Mouse (Mus musculus): ENCODE data around the gene Haghl. TPM values are rescaled to one million over a fixed set of nuclear protein-coding genes. Genes with fewer than 3 reads are reported as not detected.
A peak's percentile ranks its signal among the peaks of the same experiment; 100 is the strongest.

The Haghl gene
- total RNA-seq (2018; cell fraction: chromatin; rRNA removed) = 100 to 1,000 TPM in 1 of 26 experiments, 10 to 100 TPM in 24, 1 to 10 TPM in 1; 9.7 to 111 (median 54.7) TPM
- total RNA-seq (2018; cell fraction: cytosol; rRNA removed) = 10 to 100 TPM; 14.2 to 44.1 (median 24.1) TPM
- 10 to 100 TPM; 12.4 to 67.0 (median 33.3) TPM for total RNA-seq (2018; cell fraction: nucleus; rRNA removed)
- 10.9 to 28.1 TPM (median 26.5 TPM) in 3 replicates for polyA plus RNA-seq (2018)

DNA sequence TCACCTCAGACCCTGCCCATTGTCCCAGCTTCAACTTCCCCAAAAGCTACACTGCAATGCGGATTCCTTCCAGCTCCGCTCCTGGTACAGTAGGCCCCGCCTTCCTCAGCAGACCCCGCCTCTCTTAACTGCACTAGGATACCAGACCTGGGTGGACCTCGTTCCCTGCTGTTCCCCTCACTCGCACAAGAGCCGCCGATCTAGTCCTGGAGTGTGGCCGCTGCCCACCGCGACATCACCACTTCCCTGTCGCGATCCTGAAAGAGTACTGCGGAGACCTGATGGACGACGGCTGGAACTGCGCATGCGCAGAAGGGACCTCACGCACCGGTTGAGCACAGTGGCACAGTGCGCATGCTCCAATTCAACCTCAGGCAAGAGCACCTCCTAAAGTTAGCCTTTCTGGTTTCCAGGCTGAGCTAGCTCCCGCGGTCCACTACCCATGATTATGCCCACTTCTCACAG, at the start of gene Haghl:
Gene Haghl, minus strand, starts transcription at position 393 of the 465 bp plus-strand sequence.
- 0% methylated on average over 23 of the region's 23 CpGs for WGBS (ENCODE audit: missing documents)
- Histone ChIP-seq H3K79me2 (ENCODE audit: inconsistent target) (peaks cover 9% of the 10 kb centered on the region; the same call in 1 of the 2 replicates), H3K36me3 (ENCODE audit: inconsistent target) (peaks cover 39% of the 10 kb centered on the region)

DNA sequence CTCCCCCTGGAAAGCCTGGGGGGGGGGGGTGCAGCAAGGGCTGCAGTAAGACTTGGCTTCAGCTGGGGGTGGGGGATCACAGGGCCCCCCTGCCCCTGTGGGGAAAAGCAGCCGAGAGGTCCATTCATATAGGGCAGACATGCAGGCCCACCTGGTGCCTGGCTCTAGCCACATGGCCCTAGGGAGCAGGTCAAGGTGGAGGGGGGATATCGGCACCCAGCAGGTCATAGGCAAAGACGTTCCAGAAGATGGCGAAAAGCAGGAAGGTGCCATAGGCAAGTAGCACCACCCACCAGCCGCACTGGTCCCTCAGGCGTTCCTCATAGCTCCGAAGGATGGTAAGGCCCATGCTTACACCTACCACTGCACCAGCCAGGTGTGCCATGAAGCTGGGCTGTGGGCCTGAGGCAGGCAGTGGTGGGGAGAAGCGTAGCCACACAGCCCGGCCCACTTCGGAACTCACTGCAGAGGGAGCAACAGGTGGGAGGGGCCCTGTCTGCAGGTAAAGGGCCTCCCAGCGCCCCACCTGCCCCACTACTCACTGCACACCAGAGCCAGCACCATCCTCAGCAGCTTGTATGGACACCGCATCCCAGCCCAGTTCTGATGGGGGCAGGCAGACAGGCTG, 49.2 kb upstream of the Haghl start:
- 94% methylated on average over 12 of the region's 12 CpGs for WGBS (ENCODE audit: missing documents)
- H3K79me2 ChIP-seq (ENCODE audit: inconsistent target) = peaks cover 57% of the 10 kb centered on the region
- peaks cover 26% of the 10 kb centered on the region for H3K36me3 ChIP-seq (ENCODE audit: inconsistent target)
- peak overlapping the region; percentile 92; the same call in 1 of the 2 replicates for H3K27ac ChIP-seq
- peak overlapping the region; percentile 67; the same call in 1 of the 2 replicates for H3K4me3 ChIP-seq (ENCODE audit: inconsistent target)

More for the DNA sequence above, at the start of gene Haghl:
- Histone ChIP-seq H3K4me3 (ENCODE audit: inconsistent target) (peak within 1 kb of the TSS; percentile 68), H3K27ac (peak within 1 kb of the TSS; percentile 48)

DNA sequence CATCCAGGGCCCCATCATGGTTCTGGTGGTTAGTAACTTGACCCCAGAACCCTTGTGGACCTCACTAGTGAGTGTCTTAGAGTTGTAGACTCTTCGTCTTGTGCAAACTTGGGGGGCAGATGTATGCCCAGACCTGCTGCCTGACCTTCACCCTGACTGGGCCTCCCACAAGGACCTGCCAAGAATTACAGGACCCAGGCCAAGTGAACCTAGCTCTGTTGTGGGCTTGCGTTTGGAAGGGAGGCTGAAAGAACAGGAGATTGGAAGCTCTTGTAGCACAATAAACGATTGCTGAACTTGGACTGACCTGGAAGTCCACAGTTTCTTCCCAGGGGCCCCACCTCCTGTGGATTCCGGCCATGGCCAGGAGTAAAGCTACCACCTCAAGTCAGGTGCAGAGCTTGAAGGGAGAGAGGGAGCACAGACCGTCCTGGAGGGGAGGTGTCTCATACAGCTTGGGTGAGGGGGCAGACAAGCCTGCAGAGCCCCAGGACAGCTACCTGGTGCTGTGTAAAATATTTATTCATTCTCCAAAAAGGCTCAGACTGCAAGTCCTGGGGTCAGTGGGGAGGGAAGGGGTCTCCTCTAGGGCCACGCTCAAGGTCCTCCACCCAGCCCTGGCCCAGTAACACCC, 48.6 kb upstream of the Haghl start:
- Histone ChIP-seq H3K4me3 (ENCODE audit: inconsistent target) (peak overlapping the region; percentile 67), H3K36me3 (ENCODE audit: inconsistent target) (peaks cover 20% of the 10 kb centered on the region; the same call in 1 of the 2 replicates), H3K27ac (peak overlapping the region; percentile 92), H3K79me2 (ENCODE audit: inconsistent target) (peaks cover 63% of the 10 kb centered on the region)
- 60% methylated on average over 6 of the region's 6 CpGs for WGBS (ENCODE audit: missing documents)

DNA sequence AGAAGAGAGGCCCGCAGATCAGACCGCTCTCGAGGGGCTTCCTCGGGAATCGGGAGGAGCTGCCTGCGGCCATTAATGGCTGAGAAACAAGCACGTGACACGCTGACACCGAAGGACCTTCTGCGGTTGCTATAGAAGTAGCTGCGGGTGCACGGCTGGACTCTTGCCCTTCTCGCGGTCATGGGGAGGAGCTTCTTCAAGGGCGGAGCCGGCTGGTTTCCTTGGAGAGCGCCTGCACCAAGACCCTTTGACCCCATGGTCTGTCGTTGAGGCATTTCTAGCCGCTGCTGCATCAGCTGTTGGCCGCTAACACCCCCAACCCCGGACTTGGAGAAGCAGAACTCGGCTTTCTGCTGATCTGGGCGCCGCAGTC, 47.8 kb upstream of the Haghl start, which contains the start of gene Stub1:
Gene Stub1, minus strand, starts transcription at position 114 of the 373 bp plus-strand sequence.
- H3K27ac ChIP-seq = peak within 1 kb of the TSS; percentile 92
- H3K36me3 ChIP-seq (ENCODE audit: inconsistent target) = peaks cover 14% of the 10 kb centered on the region; the same call in 1 of the 2 replicates
- peak within 1 kb of the TSS; percentile 77 for H3K4me3 ChIP-seq (ENCODE audit: inconsistent target)
- 2% methylated on average over 23 of the region's 24 CpGs for WGBS (ENCODE audit: missing documents)
- H3K79me2 ChIP-seq (ENCODE audit: inconsistent target) = peaks cover 65% of the 10 kb centered on the region

DNA sequence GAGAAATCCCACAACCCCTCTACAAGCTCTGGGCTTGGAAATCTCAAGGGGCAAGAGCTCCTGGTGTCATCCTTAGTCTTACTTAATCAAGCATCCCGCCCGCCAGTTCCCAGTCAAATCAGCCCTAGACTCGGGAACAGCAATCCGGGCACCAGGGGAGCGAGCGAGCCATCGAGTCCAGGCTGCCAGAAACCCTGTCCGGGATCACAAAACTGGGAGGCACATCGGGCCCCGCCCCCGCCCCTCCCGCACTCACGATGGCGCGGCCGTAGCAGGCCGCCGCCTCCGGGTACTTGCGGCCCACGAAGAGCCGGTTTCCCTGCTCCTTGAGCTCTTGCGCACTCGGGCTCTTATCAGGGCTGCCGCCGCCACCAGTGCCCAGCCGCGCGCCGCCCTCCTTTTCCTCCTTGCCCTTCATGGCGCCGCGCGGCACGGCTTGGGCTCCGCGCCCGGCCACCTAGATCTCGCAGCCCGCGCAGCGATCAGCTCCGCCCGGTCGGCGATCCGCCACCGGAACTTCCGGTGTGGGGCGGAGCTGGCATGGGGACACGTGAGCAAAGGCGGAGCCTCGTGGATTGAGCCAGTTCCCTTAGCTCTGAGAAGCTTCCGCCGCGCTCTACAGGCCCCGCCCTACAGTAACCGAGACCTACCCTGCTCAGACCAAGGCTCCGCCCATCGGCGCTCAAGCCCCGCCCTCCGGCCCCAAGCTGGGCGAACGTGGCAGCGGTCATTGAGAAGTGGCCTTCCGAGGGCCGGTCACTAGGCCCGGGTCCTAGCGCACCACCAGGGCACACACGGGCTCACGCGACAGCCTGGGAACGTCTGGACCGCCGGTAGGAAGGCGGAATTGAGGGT, 47.2 kb upstream of the Haghl start:
- peak overlapping the region; percentile 92 for H3K27ac ChIP-seq
- peaks cover 8% of the 10 kb centered on the region; the same call in 1 of the 2 replicates for H3K36me3 ChIP-seq (ENCODE audit: inconsistent target)
- H3K4me3 ChIP-seq (ENCODE audit: inconsistent target) = peak overlapping the region; percentile 77
- under 1% methylated on average over 68 of the region's 77 CpGs for WGBS (ENCODE audit: missing documents)
- peaks cover 65% of the 10 kb centered on the region for H3K79me2 ChIP-seq (ENCODE audit: inconsistent target)

DNA sequence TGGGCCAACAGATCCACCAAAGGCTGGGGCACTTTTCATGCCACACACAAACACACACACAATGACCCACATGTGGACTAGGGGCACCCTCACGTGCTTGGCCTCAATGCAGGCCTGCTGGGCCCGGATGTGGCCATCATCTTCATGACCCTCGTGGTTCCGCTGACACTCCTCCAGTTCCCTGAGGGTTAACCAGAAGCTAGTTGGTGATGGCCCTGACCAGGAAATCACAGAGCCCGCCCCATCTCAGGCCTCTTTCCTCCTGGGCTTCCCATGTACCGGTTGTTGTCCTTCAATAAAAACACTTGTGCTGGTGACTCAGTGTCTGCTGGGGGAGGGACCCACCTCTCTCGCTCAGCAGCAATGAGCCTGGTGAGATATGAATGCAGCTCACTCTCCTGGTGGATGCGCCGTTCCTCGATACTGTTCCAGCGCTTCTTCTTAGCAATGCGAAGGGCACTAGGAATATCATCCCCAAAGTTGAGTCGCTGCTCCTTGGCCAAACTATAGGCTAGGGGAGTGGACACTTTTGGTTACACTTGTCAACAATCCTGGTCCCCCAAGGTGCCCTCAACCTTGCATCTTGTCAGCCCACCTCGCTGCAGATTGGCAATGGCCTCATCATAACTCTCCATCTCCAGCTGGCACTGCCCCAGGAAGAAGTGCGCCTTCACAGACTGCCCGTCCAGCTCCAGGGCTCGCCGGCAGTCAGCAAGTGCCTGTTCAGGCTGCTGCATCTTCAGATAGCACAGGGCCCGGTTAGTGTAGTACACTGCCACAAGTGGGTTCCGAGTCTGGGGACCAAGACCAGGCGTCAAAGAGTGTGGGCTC, 46.2 kb upstream of the Haghl start:
- Histone ChIP-seq H3K27ac (peak overlapping the region; percentile 69), H3K79me2 (ENCODE audit: inconsistent target) (peaks cover 65% of the 10 kb centered on the region), H3K36me3 (ENCODE audit: inconsistent target) (peaks cover 15% of the 10 kb centered on the region; the same call in 1 of the 2 replicates), H3K4me3 (ENCODE audit: inconsistent target) (peak overlapping the region; percentile 77)
- WGBS (ENCODE audit: missing documents) = 49% methylated on average over 21 of the region's 21 CpGs

DNA sequence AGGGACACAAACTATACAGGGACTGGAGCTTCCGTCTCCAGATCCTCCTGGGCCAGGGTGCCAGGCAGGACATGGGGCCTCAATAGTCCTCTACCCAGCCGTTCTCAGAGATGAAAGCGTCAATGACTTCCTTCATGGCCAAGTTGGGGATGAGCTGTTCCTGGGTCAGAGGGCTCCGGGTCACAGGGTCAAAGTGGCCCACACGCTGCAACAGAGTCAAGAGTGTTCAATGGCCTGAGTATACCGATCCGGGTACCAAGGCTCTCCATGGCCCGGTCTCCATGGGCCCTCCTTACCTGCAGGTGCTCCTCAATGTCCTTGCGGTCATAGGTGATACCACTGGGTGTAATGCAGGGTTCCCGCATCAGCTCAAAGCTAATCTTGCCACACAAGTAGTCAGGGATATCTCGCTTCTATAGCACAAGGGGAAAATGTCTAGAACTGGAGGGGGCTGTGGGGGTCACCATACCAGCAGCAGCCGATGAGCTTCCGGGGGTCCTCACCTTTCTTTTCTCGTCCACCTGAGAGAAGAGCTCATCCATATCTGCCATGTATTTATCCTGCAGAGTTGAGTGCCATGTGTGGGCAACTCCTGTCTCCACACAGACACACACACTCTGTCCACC, 45.4 kb upstream of the Haghl start:
- Histone ChIP-seq H3K79me2 (ENCODE audit: inconsistent target) (peaks cover 59% of the 10 kb centered on the region), H3K4me3 (ENCODE audit: inconsistent target) (no peak overlapping the region; the same call in 1 of the 2 replicates), H3K36me3 (ENCODE audit: inconsistent target) (peaks cover 22% of the 10 kb centered on the region; the same call in 1 of the 2 replicates), H3K27ac (no peak overlapping the region)
- 93% methylated on average over 14 of the region's 14 CpGs for WGBS (ENCODE audit: missing documents)

DNA sequence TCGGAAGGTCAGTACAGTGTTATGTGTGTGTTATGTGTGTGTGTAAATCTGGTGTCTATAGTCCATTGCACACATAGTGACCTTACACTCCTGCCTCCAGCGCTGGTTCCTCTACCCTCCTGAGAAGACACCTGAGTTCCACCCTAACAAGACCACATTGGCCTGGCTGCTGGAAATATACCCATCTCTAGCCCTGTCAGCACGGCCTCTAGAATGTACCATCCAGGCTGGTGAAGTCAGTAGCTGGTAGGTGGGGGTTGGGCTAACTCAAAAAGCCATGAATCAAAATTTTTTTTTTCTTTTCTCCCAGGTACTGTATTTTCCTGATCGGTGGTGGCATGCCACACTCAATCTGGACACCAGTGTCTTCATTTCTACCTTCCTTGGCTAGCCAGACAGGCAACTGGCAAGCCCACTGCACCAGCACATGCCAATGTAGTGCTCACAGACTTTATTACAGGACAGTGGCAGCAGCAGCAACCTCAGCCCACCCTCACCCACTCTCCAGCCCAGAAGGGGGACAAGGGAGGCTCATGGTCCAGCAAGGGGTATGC, 44.8 kb upstream of the Haghl start:
- H3K79me2 ChIP-seq (ENCODE audit: inconsistent target) = peaks cover 59% of the 10 kb centered on the region
- no peak overlapping the region for H3K4me3 ChIP-seq (ENCODE audit: inconsistent target)
- H3K27ac ChIP-seq = no peak overlapping the region
- WGBS (ENCODE audit: missing documents) = 94% methylated on average over 4 of the region's 4 CpGs
- H3K36me3 ChIP-seq (ENCODE audit: inconsistent target) = peaks cover 26% of the 10 kb centered on the region; the same call in 1 of the 2 replicates

DNA sequence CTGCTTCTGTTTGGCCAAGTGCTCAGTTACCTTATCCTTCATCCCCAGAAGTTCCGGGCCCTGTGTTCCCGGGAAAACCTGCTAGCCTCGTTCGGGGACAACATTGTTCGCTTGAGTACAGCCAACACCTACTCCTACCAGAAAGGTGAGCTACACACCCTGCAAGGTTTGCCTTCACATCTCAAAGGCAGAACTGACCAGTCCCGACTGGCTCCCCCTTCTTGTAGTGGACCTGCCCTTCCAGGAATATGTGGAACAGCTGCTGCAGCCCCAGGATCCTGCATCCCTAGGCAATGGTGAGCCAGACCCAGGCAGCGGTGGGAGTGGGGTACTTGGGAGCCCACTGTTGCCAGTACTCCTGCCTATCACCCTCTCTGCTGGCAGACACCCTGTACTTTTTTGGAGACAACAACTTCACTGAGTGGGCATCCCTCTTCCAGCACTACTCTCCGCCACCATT, 44.1 kb upstream of the Haghl start:
- peaks cover 59% of the 10 kb centered on the region for H3K79me2 ChIP-seq (ENCODE audit: inconsistent target)
- peaks cover 26% of the 10 kb centered on the region; the same call in 1 of the 2 replicates for H3K36me3 ChIP-seq (ENCODE audit: inconsistent target)
- peak overlapping the region; percentile 64 for H3K4me3 ChIP-seq (ENCODE audit: inconsistent target)
- 52% methylated on average over 8 of the region's 8 CpGs for WGBS (ENCODE audit: missing documents)
- H3K27ac ChIP-seq = peak overlapping the region; percentile 62

DNA sequence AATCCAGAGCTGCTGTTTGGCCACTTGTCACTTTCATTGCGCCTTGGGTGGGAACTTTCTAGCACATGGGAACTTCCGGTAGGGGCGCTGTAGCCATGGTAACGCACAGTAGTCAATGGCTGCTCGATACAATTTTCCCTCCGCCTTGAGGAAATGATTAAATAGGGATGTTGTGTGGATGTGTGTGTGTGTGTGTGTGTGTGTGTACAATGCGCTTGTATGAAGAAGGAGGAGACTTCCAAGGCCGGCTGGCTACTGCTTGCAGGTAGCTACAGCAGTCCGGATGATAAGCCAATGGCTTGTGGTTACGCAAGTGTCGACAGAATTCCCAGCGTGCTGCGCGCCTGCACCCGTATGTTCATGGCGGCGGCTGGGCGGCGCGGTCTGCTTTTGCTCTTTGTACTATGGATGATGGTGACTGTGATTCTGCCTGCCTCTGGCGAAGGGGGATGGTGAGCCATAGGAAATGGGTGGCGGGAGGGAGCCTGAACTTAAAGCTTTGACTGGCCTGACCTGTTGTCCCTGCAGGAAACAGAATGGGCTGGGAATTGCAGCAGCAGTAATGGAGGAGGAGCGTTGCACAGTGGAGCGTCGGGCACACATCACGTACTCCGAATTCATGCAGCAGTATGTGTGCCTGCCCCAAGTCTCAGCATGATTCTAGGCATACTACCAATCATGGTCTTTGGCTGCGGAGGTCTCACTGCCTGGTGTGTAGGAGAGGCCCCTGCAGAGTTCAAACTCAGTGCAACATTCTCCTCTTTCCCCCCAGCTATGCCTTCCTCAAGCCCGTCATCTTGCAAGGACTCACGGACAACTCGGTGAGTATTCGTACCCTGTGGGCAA, 43.5 kb upstream of the Haghl start, which contains the start of gene Jmjd8:
Gene Jmjd8, plus strand, starts transcription at position 156 of the 846 bp plus-strand sequence.
- peaks cover 26% of the 10 kb centered on the region; the same call in 1 of the 2 replicates for H3K36me3 ChIP-seq (ENCODE audit: inconsistent target)

DNA sequence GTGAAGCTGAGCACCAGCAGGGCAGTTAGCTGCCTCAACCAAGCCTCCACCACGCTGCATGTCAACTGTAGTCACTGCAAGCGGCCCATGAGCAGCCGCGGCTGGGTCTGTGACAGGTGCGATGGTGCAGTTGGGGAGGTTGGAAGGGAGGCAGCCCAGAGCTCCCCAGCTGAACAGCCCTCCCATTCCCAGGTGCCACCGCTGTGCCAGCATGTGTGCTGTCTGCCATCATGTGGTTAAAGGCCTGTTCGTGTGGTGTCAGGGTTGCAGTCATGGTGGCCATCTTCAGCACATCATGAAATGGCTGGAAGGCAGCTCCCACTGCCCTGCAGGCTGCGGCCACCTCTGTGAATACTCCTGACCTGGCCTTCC, 42.7 kb upstream of the Haghl start:
- Histone ChIP-seq H3K27ac (no peak overlapping the region), H3K4me3 (ENCODE audit: inconsistent target) (peak overlapping the region; percentile 64; the same call in 1 of the 2 replicates), H3K79me2 (ENCODE audit: inconsistent target) (peaks cover 59% of the 10 kb centered on the region), H3K36me3 (ENCODE audit: inconsistent target) (peaks cover 26% of the 10 kb centered on the region; the same call in 1 of the 2 replicates)
- 92% methylated on average over 8 of the region's 8 CpGs for WGBS (ENCODE audit: missing documents)

More for the DNA sequence above, 43.5 kb upstream of the Haghl start, which contains the start of gene Jmjd8:
- peak within 1 kb of the TSS; percentile 62 for H3K27ac ChIP-seq
- H3K79me2 ChIP-seq (ENCODE audit: inconsistent target) = peaks cover 59% of the 10 kb centered on the region
- WGBS (ENCODE audit: missing documents) = under 1% methylated on average over 32 of the region's 32 CpGs
- H3K4me3 ChIP-seq (ENCODE audit: inconsistent target) = peak within 1 kb of the TSS; percentile 64

Measured in macrophage (primary cell).